Mouse (Mus musculus): ENCODE data around the gene Myl4. TPM values are rescaled to one million over a fixed set of nuclear protein-coding genes. Genes with fewer than 3 reads are reported as not detected.
A peak's percentile ranks its signal among the peaks of the same experiment; 100 is the strongest.

The Myl4 gene
- total and polyA plus RNA-seq, 2 experiments from 2014 or later: 758 to 1,182 TPM

DNA sequence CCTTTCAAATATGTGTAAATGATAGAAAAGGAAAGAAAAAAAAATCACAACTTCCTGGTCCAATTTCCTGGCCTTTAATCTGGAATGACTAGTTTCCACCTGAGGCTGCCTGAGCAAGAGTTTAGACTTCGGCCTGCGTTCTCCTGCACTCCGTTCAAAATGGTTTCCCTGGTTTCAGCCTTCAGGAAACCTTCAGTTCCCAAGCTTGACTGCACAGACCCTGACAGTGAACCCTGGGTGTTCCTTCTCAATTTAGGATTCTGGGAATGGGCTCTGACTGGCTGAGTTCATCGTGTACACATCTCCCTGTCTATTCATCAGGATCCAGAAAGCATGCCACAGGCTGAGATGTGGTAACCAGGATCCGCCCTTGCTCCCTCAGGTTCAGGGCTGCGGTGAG lies 53.7 kb downstream of the Myl4 start:
- H3K27ac ChIP-seq (ENCODE audit: low read depth): no peak overlapping the region
- no peaks in the 10 kb centered on the region for H3K36me3 ChIP-seq (replicated peaks; ENCODE audit: control insufficient read depth, insufficient read depth, low read length)
- TF ChIP-seq CTCF (IDR thresholded peaks at IDR 0.05; ENCODE audit: low read depth) (no peak), EP300 (IDR thresholded peaks at IDR 0.05; ENCODE audit: low read depth) (no peak)
- H3K9me3 ChIP-seq (replicated peaks; ENCODE audit: control insufficient read depth, low read length): no peaks in the 10 kb centered on the region
- H3K9ac ChIP-seq (replicated peaks; ENCODE audit: low read depth, low read length): no peak overlapping the region
- H3K4me3 ChIP-seq (ENCODE audit: low read depth, low read length): no peak overlapping the region
- ATAC-seq (ENCODE audit: insufficient read depth, low read depth) (no peak), DNase-seq (ENCODE audit: low spot score) (no peak)
- H3K27me3 ChIP-seq (ENCODE audit: control insufficient read depth, insufficient read depth, low read length): no peaks in the 10 kb centered on the region
- no peak overlapping the region for H3K4me2 ChIP-seq (ENCODE audit: low read depth, low read length)
- 0 out of 2 replicates have a peak, but pooled peaks cover 4% of the 10 kb centered on the region for H3K4me1 ChIP-seq (ENCODE audit: control insufficient read depth, insufficient read depth)
- WGBS: 65% methylated on average over 6 of the region's 6 CpGs

DNA sequence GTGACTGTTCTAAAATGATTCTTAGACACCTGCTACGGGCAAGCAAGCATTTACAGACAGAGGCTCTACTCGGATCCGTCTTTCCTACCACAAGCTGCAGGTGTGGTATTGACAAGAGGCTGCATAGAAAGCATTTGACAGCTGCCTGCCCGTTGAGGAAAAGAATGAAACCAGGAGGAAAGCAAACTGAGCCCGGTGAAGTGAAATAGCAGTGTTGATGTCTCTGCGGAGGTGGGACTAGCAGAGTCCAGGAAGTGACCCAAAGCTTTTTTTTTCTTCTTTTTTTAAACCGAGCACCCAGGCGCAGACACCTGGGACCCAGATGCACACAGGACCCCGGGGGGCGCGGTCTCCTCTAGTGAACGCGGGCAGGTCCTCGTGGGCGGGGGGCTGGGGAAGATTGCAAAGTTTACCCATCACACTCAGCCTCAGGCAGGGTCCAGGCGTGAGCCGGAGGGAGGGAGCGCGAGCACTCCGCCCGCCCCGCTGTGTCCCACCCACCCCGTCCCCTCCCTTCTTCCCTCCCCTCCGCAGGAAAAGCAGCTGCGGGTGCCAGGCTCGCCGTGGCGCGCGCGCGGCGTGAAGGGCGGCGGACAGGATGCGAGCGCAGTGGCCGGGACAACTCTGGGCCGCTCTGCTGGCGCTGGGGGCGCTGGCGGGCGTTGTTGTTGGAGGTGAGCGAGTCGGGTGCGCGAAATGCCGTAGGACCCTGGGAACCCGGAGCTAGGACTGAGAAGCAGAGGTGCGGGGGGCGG lies 57.2 kb downstream of the Myl4 start, which contains the start of gene Itgb3:
Gene Itgb3 (plus strand): TSS at position 510 of the 755 bp plus-strand sequence.
- ATAC-seq (ENCODE audit: insufficient read depth, low read depth): peak; percentile 80
- 2% methylated on average over 43 of the region's 51 CpGs for WGBS

DNA sequence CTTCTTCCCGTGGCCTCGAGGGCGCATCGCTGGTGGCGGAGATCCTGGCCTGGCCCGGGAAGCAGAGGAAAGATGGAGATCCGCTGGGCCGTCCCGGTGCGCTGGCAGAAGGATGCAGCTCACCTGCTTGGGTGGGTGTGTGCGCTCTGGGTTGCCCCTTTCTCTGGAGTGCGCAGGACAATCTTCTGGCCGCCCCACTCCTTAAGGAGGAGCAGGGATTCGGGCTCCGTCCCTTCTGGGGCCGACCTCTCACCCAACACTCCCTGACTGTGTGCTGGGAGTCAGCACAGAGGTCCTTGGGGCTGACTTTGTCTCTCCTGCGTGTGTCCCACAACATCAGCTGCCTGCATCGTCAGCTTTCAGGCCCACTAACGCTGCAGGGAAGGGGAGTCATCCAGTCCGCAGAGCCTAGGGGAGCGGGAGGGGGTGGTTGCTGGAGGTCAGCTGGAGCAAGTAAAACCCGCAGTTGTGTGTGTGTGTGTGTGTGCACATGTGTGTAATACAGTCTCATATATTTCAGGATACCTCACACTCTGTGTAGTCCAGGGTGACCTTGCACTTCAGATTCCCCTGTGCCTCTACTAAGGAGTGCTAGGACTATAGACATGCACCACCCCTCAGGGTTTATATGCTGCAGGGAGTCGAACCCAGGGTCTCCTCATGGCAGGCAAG lies 57.9 kb downstream of the Myl4 start:
- no peaks in the 10 kb centered on the region for H3K27me3 ChIP-seq (ENCODE audit: control insufficient read depth, insufficient read depth, low read length)

More for the DNA sequence above, 57.2 kb downstream of the Myl4 start, which contains the start of gene Itgb3:
- Histone ChIP-seq H3K27ac (ENCODE audit: low read depth) (peak within 1 kb of the TSS; percentile 26; the same call in 1 of the 2 replicates), H3K4me3 (ENCODE audit: low read depth, low read length) (peak within 1 kb of the TSS; percentile 51), H3K4me2 (ENCODE audit: low read depth, low read length) (peak within 1 kb of the TSS; percentile 74), H3K27me3 (ENCODE audit: control insufficient read depth, insufficient read depth, low read length) (no peaks in the 10 kb centered on the region), H3K9me3 (replicated peaks; ENCODE audit: control insufficient read depth, low read length) (no peaks in the 10 kb centered on the region), H3K4me1 (ENCODE audit: control insufficient read depth, insufficient read depth) (0 out of 2 replicates have a peak, but pooled peaks cover 4% of the 10 kb centered on the region), H3K36me3 (replicated peaks; ENCODE audit: control insufficient read depth, insufficient read depth, low read length) (no peaks in the 10 kb centered on the region), H3K9ac (replicated peaks; ENCODE audit: low read depth, low read length) (peak within 1 kb of the TSS; percentile 39; the same call in 1 of the 2 replicates)
- TF ChIP-seq EP300 (IDR thresholded peaks at IDR 0.05; ENCODE audit: low read depth) (no peak), CTCF (IDR thresholded peaks at IDR 0.05; ENCODE audit: low read depth) (peak; percentile 39)
- peak; percentile 64 for DNase-seq (ENCODE audit: low spot score)

DNA sequence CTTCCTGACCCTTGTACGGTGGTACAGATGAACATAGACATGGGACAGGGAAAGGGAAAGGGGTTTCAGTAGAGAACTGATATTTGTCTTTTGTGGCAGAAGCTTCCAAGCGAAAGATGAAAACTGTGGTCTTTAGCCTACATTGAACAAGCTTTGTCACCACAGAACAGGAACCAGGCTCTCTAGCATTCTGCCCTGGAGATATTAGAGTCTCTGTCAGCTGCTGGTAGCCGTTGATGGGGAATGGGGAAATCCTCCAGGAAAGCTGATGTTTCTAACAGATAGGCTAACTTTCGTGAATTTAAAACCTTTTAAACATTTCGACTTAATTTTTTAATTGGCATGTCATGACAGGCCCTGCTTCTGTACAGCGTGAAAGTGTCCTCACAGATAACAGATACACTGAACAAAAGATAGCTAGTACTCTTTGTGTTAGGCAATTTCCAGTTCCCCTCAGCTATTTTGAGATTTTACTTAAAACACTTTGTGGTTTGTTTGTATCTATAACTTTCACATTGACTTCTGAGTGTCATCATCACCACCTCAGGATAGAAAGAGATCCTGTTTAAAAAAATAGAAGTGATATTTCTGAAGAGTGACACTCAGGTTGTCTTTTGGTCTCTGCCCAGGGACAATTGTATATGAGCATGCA lies 58.7 kb downstream of the Myl4 start:
- Histone ChIP-seq H3K4me3 (ENCODE audit: low read depth, low read length) (peak overlapping the region; percentile 51; the same call in 1 of the 2 replicates), H3K27ac (ENCODE audit: low read depth) (no peak overlapping the region), H3K4me2 (ENCODE audit: low read depth, low read length) (peak overlapping the region; percentile 74), H3K9me3 (replicated peaks; ENCODE audit: control insufficient read depth, low read length) (no peaks in the 10 kb centered on the region), H3K9ac (replicated peaks; ENCODE audit: low read depth, low read length) (no peak overlapping the region), H3K27me3 (ENCODE audit: control insufficient read depth, insufficient read depth, low read length) (no peaks in the 10 kb centered on the region), H3K36me3 (replicated peaks; ENCODE audit: control insufficient read depth, insufficient read depth, low read length) (no peaks in the 10 kb centered on the region), H3K4me1 (ENCODE audit: control insufficient read depth, insufficient read depth) (0 out of 2 replicates have a peak, but pooled peaks cover 4% of the 10 kb centered on the region)
- no peak for DNase-seq (ENCODE audit: low spot score)
- 63% methylated on average over 6 of the region's 6 CpGs for WGBS
- no peak for ATAC-seq (ENCODE audit: insufficient read depth, low read depth)
- no peak for TF ChIP-seq EP300 (IDR thresholded peaks at IDR 0.05; ENCODE audit: low read depth)
- TF ChIP-seq CTCF (IDR thresholded peaks at IDR 0.05; ENCODE audit: low read depth): no peak

More for the DNA sequence above, 57.9 kb downstream of the Myl4 start:
- ATAC-seq (ENCODE audit: insufficient read depth, low read depth) (peak; percentile 16; the same call in 1 of the 2 replicates), DNase-seq (ENCODE audit: low spot score) (no peak)
- WGBS: 6% methylated on average over 21 of the region's 23 CpGs
- H3K4me3 ChIP-seq (ENCODE audit: low read depth, low read length): peak overlapping the region; percentile 51
- 0 out of 2 replicates have a peak overlapping the region, but pooled peaks have one; percentile 26 for H3K27ac ChIP-seq (ENCODE audit: low read depth)
- no peaks in the 10 kb centered on the region for H3K9me3 ChIP-seq (replicated peaks; ENCODE audit: control insufficient read depth, low read length)
- TF ChIP-seq EP300 (IDR thresholded peaks at IDR 0.05; ENCODE audit: low read depth): no peak
- H3K4me1 ChIP-seq (ENCODE audit: control insufficient read depth, insufficient read depth): 0 out of 2 replicates have a peak, but pooled peaks cover 4% of the 10 kb centered on the region
- peak overlapping the region; percentile 74 for H3K4me2 ChIP-seq (ENCODE audit: low read depth, low read length)
- H3K9ac ChIP-seq (replicated peaks; ENCODE audit: low read depth, low read length): peak overlapping the region; percentile 39; the same call in 1 of the 2 replicates
- H3K36me3 ChIP-seq (replicated peaks; ENCODE audit: control insufficient read depth, insufficient read depth, low read length): no peaks in the 10 kb centered on the region

DNA sequence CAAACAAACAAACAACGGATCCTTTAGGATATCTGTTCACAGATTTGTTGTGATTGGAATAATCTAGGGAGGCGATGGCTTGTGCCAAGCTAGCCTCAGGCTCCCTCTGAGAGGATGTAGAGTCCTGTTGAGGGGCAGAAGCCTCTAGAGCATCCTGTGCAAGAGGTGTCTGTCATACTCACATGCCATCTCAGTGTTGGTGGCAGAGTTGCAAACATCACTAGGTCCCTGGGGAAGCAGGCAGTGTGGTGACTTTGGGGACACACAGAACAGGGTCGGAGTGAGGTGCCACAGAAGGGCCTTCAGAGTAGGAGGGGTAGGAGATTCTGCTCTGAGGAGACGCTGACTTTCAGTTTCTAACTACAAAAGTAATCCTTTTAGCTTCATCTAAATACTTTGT lies 59.3 kb downstream of the Myl4 start:
- no peak for TF ChIP-seq CTCF (IDR thresholded peaks at IDR 0.05; ENCODE audit: low read depth)
- no peak for DNase-seq (ENCODE audit: low spot score)
- no peaks in the 10 kb centered on the region for H3K27me3 ChIP-seq (ENCODE audit: control insufficient read depth, insufficient read depth, low read length)
- H3K9ac ChIP-seq (replicated peaks; ENCODE audit: low read depth, low read length): no peak overlapping the region
- H3K4me2 ChIP-seq (ENCODE audit: low read depth, low read length): no peak overlapping the region
- H3K4me1 ChIP-seq (ENCODE audit: control insufficient read depth, insufficient read depth): 0 out of 2 replicates have a peak, but pooled peaks cover 4% of the 10 kb centered on the region
- H3K4me3 ChIP-seq (ENCODE audit: low read depth, low read length): no peak overlapping the region
- no peaks in the 10 kb centered on the region for H3K9me3 ChIP-seq (replicated peaks; ENCODE audit: control insufficient read depth, low read length)
- no peak overlapping the region for H3K27ac ChIP-seq (ENCODE audit: low read depth)
- ATAC-seq (ENCODE audit: insufficient read depth, low read depth): no peak
- 72% methylated on average over 4 of the region's 4 CpGs for WGBS
- H3K36me3 ChIP-seq (replicated peaks; ENCODE audit: control insufficient read depth, insufficient read depth, low read length): no peaks in the 10 kb centered on the region

All from heart, postnatal 0 days (tissue).